Mouse (Mus musculus) frontal cortex, postnatal 14 days (tissue): ENCODE results near the gene Sphk2.
A peak's percentile ranks its signal among the peaks of the same experiment; 100 is the strongest.

ENCODE experiments used
- DNase-seq, 2 experiments: peaks; one replicate each; pipeline ENCODE4 v3.0.0; 2022; ENCODE audit warnings: low spot score in 2 of 2

Sphk2 gene

DNA sequence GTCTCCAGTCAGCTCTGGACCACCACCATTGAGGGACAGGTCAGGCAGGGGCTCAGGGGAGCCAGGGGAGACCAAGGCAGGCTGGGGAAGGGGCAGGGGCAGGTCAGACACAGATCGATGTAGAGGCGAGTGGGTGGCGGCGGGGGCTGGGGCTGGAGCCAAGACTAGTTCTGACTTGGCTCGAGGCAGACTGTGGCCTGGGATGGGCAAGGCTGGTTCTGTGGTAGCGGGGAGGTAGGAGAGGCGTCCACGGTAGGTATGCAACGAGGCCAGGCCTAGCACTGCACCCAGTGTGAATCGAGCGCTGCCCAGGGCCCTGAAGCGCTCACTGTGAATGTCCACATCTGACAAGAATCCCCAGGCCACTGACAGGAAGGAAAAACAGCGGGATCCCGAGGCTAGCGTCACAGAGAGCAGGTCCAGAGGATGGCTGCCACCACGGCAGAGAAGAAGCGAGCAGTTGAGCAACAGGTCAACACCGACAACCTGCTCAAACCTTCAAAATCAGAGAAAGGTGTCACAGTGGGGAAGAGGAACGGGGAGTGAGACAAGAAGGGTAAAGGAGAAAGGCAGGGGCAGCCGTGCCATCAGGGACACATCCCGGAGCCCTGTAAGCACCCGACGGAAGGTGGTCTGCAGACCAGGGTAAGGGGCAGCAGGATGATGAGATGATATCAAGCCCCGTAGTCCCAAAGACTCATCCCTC lies 6.3 kb downstream of the Sphk2 start:
- no peak for DNase-seq

DNA sequence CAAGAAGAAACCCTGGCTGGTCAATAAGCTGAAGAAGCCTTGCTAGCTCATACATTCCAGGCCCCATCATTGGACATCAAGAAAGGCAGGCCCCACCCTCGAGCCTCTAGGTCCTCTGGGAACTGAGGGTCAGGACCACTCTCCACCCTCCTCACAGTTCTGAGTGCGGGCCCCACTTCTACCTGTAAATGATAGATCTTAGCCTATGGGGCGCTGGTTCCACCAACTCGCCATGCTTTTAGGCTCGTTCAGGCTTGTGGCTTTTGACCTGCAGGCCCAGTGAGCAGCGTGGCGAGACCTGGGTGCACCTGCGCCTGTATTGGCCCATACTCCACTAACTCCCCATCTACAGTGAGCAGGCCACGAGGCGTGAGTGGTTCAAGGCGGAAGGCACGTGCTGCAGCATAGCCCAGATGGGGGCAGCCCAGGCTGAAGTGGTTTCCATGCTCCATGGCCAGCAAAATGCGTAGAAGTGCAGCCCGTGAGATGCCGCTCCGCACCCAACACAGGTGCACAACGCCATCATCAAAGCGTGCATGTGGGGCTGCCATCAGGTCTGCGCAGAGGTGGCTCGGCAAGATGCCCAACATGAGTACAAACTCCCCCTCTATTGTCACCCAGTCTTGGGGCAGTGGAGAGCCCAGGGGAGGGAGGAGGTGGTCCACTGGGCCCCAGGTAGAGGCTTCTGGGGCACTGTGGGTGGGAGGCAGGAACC lies 7.2 kb downstream of the Sphk2 start:
- no peak for DNase-seq

DNA sequence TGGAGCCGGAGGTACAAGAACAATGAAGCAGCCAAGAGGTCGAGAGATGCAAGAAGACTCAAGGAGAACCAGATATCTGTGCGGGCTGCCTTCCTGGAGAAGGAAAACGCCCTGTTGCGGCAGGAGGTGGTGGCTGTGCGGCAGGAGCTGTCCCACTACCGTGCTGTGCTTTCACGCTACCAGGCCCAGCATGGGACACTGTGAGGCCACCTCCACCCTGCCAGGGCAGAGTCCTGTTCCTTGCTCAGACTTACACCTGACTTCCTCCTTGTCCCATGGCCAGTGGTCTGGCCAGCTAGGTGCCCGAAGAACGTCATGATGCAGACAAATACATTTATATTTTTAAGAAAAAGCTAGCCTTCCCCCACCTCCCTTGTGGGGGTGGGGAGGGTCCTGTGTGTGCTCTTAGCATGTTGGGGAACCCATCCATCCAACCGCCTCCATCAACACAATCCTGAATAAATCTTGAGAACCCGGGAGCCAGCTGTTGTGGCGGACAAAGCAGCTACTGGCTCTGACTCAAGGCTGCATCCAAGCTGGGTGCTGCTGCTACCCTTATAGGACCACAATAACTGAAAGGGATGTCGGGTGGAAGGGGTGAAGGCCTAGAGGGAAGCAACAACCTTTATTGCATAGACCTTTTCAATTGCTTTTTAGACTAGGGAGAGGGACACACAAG lies 8.0 kb downstream of the Sphk2 start:
- no peak for DNase-seq

DNA sequence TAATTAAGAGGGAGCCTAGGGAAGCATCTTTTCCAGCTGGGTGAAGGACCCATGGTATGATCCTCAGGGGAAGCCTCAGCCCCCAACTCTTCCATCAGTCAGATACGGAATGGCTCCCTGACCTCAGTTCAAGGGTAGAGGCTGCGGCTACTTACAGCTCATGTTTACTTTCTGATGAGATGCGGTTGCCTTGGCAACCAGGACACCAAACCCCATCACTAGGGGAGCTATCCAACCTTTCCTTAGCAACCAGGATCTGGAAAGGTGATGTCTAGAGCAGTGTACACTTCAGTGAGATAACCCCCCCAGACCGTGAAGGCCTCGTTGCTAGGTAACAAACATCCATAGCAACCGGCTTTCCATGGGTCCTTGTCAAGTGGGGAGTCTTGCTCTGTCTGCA lies 8.8 kb downstream of the Sphk2 start:
- no peak for DNase-seq

DNA sequence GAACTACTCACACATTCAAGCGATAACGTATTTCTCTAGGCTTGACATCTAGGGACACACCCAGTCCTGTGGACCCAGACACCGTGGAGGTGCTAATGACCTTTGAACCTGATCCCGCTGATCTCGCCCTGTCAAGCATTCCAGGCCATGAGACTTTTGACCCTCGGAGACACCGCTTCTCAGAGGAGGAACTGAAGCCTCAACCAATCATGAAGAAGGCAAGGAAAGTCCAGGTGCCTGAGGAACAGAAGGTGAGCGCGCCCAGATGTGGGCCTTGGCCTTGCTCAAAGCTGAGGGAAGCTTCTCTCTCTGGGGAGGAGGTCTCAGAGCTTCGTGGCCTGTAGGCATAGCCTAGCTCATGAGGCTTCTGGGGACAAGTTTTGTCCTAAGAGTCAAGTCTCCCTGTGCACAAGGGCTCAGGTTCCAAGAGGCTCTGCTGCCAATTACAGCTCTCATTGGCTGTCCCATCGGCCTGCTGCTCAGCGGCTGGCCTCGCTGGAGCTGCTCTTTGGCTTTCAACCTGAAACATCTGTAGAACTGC lies 9.5 kb downstream of the Sphk2 start:
- DNase-seq = no peak

DNA sequence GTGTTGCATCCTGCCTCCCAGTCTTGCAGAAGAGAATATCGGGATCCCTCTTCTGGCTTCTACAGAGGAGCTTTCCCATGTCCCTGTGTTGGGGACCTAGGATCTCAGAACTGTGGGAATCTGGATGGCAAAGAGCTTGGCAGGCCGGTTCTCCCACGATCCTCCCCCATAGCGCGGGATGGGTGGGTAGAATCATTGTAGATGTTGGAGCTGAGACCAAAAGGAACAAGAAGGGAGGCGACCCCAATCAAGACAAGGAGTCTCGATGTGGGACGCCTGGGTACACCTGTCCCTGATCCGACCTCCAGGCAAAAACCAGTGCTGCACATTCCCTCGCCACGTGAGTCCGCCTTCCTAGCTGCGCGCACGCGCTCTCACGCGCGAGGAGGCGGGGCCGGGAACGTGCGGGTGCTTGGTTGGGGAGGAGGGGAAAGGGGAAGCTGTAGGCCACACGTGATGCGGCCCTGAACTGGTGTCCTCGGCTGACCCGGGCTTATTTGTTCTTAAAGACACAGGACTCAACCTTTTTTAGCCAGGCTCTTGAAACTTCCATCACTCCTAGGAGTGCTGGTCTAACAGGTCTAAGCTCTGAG lies 10.3 kb downstream of the Sphk2 start:
- DNase-seq = peak; percentile 93

DNA sequence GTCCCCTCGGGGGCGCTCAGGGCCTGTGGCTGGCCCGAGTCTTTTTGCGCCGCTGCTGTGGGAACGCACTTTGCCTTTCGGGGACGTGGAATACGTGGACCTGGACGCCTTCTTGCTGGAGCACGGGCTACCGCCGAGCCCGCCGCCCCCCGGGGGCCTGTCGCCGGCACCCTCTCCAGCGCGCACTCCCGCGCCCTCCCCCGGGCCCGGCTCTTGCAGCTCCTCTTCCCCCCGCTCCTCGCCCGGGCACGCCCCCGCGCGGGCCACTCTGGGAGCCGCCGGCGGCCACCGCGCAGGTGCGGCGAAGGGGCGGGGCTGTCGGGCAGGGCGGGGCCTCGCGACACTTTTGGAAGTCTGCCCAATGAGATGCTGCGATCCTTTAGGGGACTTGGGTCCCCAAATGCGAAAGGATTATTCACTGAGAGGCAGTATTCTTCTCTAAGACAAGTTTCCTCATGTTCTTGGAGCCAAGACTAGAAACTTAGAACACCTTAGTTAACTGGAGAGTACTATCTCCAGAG lies 11.0 kb downstream of the Sphk2 start:
- peak; percentile 77 to 81 for DNase-seq

DNA sequence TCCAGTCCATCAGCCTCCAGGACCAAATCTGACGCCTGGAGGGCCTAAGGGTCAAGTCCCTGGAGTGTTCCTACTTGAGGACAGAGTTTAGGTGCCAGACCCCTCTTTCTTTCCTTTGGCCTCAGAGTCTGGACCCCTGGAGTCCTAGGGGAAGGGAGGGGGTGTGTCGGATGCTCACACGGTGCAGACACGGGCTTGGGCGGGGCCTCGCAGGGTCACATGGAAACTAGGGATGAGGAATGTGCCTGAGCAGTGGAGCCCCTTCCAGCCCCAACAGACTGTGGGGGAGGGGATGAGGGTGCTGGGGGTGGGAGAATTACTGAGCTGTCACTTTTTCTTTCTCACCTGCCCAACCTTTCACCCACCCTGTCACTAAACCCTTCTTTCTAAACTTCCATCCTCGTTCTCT lies 11.9 kb downstream of the Sphk2 start:
- peak; percentile 76 to 88 for DNase-seq

DNA sequence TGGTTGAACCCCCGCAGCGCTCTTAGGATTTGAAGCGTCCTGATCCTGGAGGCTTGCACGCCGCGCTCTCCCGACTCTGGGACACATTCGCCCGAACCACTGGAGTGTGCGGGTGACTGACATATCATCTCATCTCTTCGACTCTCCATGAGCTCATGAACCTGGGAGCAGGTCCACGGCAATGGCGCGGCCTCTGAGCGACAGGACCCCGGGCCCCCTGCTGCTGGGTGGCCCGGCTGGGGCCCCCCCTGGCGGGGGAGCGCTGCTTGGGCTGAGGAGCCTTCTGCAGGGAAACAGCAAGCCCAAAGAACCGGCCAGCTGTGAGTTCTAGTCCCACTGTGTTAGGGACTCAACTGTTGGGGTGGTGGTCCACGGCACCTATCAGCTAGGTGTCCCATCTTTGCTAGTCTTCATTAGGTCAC lies 12.3 kb downstream of the Sphk2 start:
- no peak for DNase-seq

DNA sequence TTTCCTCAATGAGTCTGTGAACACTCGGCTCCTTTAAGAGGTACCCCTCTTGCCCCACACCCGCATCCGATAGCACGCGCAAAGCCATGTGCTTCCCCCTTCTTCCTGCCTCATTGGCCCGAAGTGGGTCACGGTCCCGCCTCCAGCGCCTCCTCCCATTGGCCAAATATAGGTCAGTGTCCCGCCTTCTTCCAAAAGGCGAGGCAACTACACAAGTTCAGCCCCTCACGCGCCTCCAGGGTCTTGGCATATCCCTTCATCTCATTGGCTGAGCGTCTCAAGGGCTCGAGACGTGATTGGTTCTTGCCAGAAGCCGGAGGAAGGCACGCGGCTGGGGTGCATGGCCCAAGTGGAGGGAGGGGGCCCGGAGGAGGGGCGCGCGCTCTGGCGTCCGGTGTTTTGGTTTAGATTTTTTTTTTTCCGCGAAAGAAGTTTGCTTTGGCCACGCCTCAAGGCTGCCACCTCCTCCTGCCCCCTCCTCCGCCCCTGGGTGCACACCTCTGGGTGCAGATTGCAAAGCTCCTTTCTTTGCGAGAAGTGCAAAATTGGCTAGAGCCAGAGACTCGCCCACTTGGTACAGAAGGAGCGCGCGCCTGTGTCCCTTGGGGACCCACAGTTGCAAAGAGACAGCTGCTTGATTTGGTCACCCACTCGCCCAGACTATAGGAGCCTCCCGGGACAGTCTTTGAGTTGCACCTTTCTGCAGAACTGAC lies 12.9 kb downstream of the Sphk2 start, which contains the start of gene Dbp:
TSS of gene Dbp (plus strand) at position 359 of the 713 bp plus-strand sequence.
- peak; percentile 99 to 100 for DNase-seq

DNA sequence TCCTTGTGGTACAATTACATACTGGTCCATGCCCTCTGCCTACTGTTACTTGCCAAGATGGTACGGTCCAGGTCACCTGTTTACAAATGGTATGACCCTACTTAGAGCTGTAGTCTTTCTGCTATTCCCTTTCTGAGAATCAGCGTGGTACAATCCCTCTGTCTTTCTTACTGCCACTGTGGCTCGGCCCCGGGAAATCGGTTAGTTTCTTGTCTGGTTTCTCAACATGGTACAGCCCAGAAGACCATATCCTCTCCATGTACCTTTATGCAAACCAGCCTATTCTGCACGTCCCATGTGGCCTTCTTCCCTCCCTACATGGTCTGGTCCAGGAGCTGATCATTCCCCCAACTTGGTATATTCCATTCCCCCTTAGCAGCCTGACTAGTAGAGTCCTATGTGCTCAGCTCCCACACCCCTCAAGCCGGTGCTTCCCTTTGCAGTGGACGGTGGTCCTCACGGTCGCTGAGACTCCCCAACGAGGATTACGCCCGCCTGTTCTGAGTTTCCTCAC lies 13.7 kb downstream of the Sphk2 start:
- peak; percentile 69 to 86 for DNase-seq

DNA sequence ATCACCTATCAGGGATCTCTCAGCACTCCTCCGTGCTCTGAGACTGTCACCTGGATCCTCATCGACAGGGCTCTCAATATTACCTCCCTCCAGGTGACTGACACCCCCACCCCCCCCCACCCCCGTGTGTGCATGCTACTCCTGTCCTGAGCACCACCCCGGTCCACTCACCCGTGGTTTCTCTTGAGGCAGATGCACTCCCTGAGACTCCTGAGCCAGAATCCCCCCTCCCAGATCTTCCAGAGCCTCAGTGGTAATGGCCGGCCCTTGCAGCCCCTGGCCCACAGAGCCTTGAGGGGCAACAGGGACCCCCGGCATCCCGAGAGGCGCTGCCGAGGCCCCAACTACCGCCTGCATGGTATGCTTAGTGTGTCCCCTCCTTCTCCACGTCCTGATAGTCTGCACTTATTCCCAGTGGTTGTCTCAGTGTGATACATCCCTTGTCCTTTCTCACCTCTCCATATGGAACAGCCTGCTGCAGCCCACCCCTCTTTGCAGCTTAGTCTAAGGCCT lies 14.2 kb downstream of the Sphk2 start:
- DNase-seq = peak in 1 of 2 experiments; percentile 46

DNA sequence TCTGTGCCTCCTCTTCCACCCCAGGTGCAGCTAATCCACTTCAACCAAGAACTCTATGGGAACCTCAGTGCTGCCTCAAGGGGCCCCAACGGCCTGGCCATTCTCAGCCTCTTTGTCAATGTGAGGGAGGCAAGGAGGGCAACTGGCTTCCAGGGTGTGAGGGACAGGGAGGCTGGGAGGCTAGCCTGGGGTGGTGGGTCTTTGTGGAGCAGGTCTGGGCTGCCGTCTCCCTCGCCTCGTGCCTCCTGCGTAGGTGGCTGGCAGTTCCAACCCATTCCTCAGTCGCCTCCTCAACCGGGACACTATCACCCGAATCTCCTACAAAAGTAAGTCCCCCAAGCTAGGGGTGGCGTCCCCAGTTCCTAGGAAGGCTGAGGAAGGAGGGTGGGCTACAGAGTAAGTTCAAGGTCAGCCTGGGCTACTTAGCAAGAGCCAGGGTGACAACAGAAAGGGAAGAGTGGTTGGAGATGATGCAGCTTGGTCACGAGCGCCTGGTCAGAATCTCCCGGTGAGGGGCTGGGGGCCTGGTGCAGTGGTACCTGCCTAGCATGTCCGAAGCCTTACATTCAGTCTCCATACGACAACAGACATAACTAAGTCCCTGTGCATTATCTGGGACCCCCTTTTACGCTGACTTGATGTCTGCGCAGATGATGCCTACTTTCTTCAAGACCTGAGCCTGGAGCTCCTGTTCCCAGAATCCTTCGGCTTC lies 14.8 kb downstream of the Sphk2 start:
- no peak for DNase-seq

DNA sequence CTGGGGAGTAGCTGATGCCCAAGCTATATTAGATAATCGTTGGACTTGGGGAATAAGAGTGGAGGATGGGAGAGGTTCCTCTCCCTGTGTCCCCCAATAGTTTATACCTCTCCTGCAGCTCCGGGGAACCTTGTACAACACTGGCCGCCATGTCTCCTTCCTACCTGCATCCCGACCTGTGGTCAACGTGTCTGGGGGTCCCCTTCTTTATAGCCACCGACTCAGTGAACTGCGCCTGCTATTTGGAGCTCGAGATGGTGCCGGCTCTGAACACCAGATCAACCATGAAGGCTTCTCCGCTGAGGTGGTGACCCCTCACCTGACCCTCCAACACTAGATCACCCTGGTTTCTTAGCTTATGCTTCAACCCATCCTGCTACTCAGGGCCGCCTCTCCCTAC lies 15.5 kb downstream of the Sphk2 start:
- DNase-seq = no peak

DNA sequence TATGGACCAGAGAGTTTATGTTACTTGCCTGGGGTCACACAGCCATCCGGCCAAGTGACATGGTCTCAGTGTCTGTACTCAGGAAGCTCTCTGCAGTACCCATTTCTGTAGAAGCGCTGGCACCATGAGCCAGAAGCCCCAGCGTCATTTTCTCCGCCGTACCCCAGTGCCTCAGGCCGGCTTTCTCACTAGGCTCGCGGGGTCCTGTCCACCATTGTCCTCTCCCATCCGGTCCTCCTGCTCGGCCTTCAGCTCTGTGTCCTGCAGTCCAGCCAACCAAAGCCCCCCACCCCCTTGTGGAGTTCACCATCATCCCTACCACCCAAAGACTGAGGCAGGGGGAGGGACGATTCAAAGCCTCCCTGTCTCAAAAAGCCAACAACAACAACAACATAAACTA lies 16.2 kb downstream of the Sphk2 start:
- no peak for DNase-seq

DNA sequence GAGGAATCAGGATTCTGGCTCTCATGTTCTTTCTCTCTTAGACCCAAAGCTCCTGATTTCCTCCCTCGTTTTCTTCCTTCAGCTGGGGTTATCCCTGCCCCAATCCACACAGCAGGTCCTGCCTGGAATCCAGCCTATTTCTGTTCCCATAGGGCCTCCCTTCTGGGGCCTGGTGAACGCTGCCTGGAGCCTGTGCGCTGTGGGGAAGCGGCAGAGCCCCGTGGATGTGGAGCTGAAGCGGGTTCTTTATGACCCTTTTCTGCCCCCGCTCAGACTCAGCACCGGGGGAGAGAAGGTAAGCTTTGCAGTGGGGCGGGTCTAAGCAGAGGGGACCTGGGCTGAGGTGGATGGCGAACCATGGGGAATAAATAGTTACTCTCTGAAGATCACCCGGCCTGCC lies 16.7 kb downstream of the Sphk2 start:
- DNase-seq = no peak

DNA sequence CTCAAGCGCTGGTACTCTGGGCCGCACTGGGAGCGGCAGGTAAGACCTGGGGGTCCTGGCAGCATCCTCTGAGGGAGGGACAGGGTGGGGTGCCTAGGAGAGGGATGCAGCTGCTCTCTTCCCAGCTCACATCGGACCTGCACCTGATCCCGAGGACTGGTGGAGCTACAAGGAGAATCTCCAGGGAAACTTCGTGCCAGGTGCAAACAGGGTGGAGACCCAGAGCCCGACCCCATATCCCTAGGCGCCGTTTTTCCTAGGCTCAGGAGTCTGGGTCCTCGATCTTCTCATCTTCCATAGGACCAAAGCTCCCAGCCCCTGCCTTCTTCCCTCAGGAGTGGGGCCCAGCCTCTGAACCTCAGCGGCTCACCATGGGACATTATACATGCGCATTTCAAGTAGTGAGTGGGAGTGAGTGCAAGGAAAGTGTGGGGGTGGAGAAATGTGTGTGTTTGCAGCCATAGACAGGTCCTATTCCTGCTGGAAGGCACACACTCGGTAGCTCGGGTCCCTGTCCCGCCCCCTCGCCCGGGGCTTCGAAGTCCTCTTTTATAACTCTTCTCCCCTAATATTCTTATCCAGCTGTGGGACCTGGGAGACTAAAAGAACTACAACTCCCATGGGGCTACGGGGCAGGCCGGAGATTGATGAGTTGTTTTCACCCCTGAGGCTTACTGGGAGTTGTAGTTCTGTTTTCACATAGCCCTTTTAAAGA lies 17.3 kb downstream of the Sphk2 start:
- DNase-seq = peak; percentile 71 to 83

DNA sequence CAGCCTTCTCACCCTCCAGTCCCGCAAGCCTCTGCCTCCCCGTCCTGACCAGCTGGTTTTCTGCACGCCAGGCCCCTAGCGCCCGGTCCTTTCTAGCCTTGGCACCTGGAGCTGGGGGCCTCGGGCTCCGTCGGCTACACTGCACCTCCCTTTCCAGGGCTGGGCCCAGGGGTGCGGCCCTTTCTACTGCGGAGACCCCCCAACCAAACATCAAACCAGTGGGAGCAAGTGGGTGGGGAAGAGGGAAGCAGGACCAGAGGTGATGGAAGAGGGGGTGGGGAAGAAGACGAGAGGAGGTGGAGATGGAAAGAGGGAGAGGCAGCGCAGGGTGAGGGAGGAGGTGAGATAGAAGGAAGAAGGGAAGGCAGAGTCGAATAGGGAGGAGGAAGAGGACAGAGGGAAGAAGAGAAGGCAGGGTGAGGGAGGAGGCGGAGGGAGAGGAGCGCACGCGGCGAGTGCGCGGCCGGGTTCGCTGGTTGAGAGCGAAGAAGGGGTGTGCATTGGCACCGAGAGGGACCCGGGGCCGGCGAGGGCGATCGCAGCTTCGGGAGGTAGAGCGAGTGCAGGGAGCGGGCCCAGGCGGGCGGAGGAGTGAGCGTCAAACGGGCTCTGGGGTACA lies 18.2 kb downstream of the Sphk2 start, which contains the start of gene Car11:
TSS of gene Car11 (plus strand) at position 321 of the 619 bp plus-strand sequence.
- peak; percentile 40 to 57 for DNase-seq

DNA sequence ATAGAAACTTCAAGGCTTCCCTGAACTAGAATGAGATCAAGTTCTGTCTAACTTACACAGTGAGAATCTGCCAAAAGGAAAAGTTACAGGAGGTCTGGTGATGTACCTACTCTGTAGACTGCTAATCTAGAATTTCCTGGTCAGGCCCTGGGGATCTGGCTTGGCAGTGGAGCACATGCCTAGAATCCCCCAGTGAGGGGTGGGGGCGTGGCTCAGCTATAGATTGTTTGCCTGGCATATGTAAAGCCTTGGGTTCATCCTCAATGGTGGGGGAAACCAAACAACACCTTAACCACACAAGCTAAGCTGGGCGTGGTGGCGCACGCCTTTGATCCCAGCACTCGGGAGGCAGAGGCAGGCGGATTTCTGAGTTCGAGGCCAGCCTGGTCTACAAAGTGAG lies 19.9 kb downstream of the Sphk2 start:
- no peak for DNase-seq
